Mouse (Mus musculus) heart, embryonic 14.5 days (tissue): Measurements from ENCODE around the gene Acot3. TPM values are rescaled to one million over a fixed set of nuclear protein-coding genes. Genes with fewer than 3 reads are reported as not detected.
A peak's percentile ranks its signal among the peaks of the same experiment; 100 is the strongest.
"Not testable (repeated sequence)": the region's sequence is repeated elsewhere in the genome, so short reads cannot be mapped to it uniquely, and the experiment has no call there.

Experiments
- ATAC-seq: fragments of 200-750 bp; cut with Nextera tagmentation; 2 replicates; pipeline ENCODE4 v1.8.0; 2017; ENCODE audit warnings: low read depth, moderate TSS enrichment; ENCODE audit not compliant: insufficient number of reproducible peaks, insufficient read depth, low FRiP score
- H3K27ac ChIP-seq, 2 experiments: fragments of 200-500 bp in 1 of 2; fragments of 300-500 bp in 1 of 2; sonication (generic) in 1 of 2; replicated peaks in 1 of 2; 2 replicates each; pipeline ENCODE4 v1.5.1; 2012 to 2014; ENCODE audit warnings: low read depth in 2 of 2, low read length in 2 of 2, control low read depth in 1 of 2, mild to moderate bottlenecking in 1 of 2, mixed read lengths in 1 of 2; ENCODE audit not compliant: control insufficient read depth in 1 of 2, insufficient read depth in 1 of 2
- H3K27me3 ChIP-seq: fragments of 300-500 bp; sonication (generic); 2 replicates; pipeline ENCODE4 v1.6.1; 2014; ENCODE audit warnings: mild to moderate bottlenecking, low read length, control low read depth; ENCODE audit not compliant: control insufficient read depth, insufficient read depth
- H3K36me3 ChIP-seq: fragments of 300-500 bp; sonication (generic); 2 replicates; pipeline ENCODE4 v1.6.1; 2014; ENCODE audit warnings: mild to moderate bottlenecking, control low read depth, low read length, mixed read lengths; ENCODE audit not compliant: control insufficient read depth, insufficient read depth
- H3K4me1 ChIP-seq, 2 experiments: fragments of 200-500 bp in 1 of 2; fragments of 300-500 bp in 1 of 2; sonication (generic) in 1 of 2; 2 replicates each; pipeline ENCODE4 v1.6.1; 2012 to 2014; ENCODE audit warnings: low read length in 2 of 2, control low read depth in 1 of 2, mixed read lengths in 1 of 2; ENCODE audit not compliant: control insufficient read depth in 2 of 2, insufficient read depth in 2 of 2
- H3K4me2 ChIP-seq: fragments of 300-500 bp; sonication (generic); 2 replicates; pipeline ENCODE4 v1.6.1; 2014; ENCODE audit warnings: mild to moderate bottlenecking, low read length
- H3K4me3 ChIP-seq, 2 experiments: fragments of 200-500 bp in 1 of 2; fragments of 300-500 bp in 1 of 2; sonication (generic) in 1 of 2; 2 replicates each; pipeline ENCODE4 v1.5.1; 2012 to 2014; ENCODE audit warnings: low read length in 2 of 2, mild to moderate bottlenecking in 2 of 2, control low read depth in 1 of 2, low read depth in 1 of 2, moderate library complexity in 1 of 2; ENCODE audit not compliant: control insufficient read depth in 1 of 2, insufficient read depth in 1 of 2
- H3K9ac ChIP-seq: fragments of 300-500 bp; sonication (generic); 2 replicates; pipeline ENCODE4 v1.6.1; 2014; ENCODE audit warnings: mild to moderate bottlenecking, low read length
- H3K9me3 ChIP-seq: fragments of 300-500 bp; sonication (generic); 2 replicates; pipeline ENCODE4 v1.6.1; 2016; ENCODE audit warnings: low read length, control low read depth; ENCODE audit not compliant: control insufficient read depth
- WGBS: fragments of 180-500 bp; shearing (Covaris S2); extraction: QIAGEN DNeasy Blood & Tissue Kit; methylation state at CpG from one replicate; pipeline ENCODE4 v1.1.7; 2014; 5-methylcytosine and 5-hydroxymethylcytosine counted together
- polyA plus RNA-seq: library from polyadenylated mRNA; unstranded; fragments of >200 nt; fragmentation: Nextera tagmentation; extraction: Ambion mirVana; gene quantifications from 2 replicates; pipeline ENCODE4 v1.2.1, GENCODE M21; 2014

Gene Acot3
- polyA plus RNA-seq, 1 experiment from 2014 or later: 0.72 TPM

DNA sequence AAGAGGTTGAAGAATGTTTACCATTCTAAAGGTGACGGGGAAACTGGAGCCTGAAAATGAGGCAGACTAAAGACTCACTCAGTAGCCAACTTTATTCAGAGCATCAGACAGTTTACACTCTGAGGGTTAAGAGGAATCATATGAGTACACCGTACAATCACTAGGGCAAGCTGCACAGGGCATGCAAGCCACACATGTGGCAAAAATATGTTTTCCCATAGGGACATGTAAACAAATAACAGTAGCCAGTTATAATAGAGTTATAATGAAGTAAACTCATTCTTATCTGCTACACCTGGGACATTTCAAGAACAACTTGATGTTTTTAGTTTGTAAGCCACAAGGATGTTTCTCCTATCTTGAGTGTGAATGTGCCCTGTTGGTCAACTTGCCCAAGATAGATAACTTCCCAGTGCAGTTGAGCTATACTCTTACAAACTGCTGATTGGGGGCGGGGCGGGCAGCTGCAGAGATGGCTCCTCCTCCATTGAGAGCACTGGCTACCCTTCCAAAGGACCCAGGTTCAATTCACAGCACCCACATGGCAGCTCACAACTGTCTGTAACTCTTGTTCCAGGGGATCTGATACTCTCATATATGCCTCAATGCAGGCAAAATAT lies 25.5 kb downstream of the Acot3 start:
- 80% methylated on average over 4 of the region's 4 CpGs for WGBS
- no peak for ATAC-seq

DNA sequence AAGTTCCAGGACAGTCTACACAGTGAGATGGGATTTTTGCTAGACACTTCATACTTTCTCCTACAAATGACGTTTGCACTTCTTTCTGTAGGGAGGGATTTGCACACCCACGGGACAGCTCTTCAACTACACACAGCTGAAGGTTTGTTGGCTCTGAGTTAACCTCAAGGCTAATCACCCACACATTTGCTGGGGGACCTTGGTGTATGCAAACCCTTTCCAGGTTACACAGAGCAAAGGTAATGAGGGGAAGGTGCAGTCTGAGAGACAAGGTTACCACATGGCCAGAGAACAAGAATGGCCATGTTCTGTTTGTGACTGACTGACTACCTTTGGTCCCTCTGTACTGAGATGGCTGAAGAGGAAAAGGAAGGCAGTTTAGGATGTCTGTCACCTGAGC lies 31.9 kb downstream of the Acot3 start:
- no peaks in the 10 kb centered on the region for H3K4me1 ChIP-seq
- H3K9ac ChIP-seq: no peak overlapping the region
- H3K36me3 ChIP-seq: no peaks in the 10 kb centered on the region
- H3K9me3 ChIP-seq: peaks cover 7% of the 10 kb centered on the region; the same call in 1 of the 2 replicates
- no peaks in the 10 kb centered on the region for H3K27me3 ChIP-seq
- H3K4me2 ChIP-seq: no peak overlapping the region
- no peak overlapping the region for H3K4me3 ChIP-seq
- ATAC-seq: no peak
- H3K27ac ChIP-seq: no peak overlapping the region
- 79% methylated on average over 2 of the region's 2 CpGs for whole genome bisulfite sequencing

More for the DNA sequence above, 25.5 kb downstream of the Acot3 start:
- Histone ChIP-seq H3K27ac (no peak overlapping the region), H3K4me1 (no peaks in the 10 kb centered on the region), H3K4me2 (no peak overlapping the region), H3K4me3 (no peak overlapping the region), H3K9ac (no peak overlapping the region), H3K27me3 (no peaks in the 10 kb centered on the region), H3K36me3 (no peaks in the 10 kb centered on the region), H3K9me3 (no peaks in the 10 kb centered on the region)

DNA sequence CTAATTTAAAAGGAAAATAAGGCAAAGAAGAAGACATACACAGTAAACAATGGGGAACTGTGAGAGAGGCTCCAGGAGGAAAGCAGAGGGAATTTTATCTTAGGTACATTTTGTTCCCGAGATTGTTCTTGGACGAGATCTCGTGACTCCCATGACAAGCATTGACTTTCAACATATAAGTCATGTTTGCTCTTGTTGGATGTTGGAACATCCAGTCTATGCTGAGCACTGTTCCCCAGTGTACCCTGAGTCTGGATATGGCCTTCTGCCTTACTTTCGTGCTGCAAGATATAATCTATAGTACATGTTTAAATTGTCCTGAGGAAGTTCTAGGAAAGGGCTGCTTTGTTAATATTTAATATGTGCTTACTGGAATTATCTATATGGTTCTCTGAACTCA lies 32.6 kb downstream of the Acot3 start:
- no peak overlapping the region for H3K4me2 ChIP-seq
- no peaks in the 10 kb centered on the region for H3K36me3 ChIP-seq
- H3K9ac ChIP-seq: no peak overlapping the region
- H3K9me3 ChIP-seq: peaks cover 7% of the 10 kb centered on the region; the same call in 1 of the 2 replicates
- 60% methylated on average over 4 of the region's 4 CpGs for WGBS
- no peaks in the 10 kb centered on the region for H3K4me1 ChIP-seq
- H3K4me3 ChIP-seq: no peak overlapping the region
- no peak overlapping the region for H3K27ac ChIP-seq
- H3K27me3 ChIP-seq: no peaks in the 10 kb centered on the region
- no peak for ATAC-seq

DNA sequence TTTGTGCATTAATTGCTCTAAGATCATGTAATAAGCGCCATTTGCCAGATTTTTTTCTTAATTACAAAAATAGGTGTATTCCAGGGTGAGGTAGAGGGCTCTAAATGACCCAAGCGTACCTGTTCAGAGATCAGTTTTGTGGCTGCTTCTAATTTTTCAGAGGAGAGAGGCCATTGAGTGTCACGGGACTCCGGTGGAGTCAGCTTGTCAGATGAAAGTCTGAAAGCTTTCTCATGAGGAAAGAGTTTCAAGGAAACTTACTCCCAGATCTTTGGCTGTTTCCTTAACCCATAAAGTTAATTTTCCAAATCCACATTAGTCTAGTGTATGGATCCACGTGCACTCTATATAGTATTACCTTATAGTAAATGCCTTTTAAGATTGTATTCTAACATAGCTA lies 42.7 kb downstream of the Acot3 start:
- H3K9ac ChIP-seq, H3K4me2 ChIP-seq, ATAC-seq, H3K4me3 ChIP-seq, H3K4me1 ChIP-seq, H3K27ac ChIP-seq, H3K36me3 ChIP-seq, H3K27me3 ChIP-seq: not testable (repeated sequence)
- 79% methylated on average over 5 of the region's 5 CpGs for WGBS
- H3K9me3 ChIP-seq: peaks cover 13% of the 10 kb centered on the region; the same call in 1 of the 2 replicates

DNA sequence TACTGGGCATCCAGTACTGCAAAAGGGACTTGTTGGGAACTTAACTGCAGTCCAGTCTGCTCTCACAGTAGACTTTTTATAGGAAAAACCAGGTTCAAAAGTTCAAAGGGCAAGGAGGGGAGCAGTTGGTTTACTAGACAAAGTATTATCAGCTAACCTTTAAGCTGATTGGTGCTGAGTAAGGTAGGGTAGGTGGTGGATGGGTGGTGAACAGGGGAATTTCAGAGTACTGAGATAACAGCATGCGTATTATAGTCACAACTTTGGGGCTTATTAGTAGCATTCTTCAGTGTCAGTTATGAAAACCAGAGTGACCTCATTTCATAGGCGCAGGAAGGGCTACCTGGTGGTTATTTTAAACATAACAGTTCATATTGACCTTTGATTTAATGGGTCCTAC lies 47.7 kb downstream of the Acot3 start:
- 0 out of 4 replicates have a peak, but pooled peaks cover 0 to 3% of the 10 kb centered on the region in 2 experiments for H3K4me1 ChIP-seq
- no peaks in the 10 kb centered on the region for H3K27me3 ChIP-seq
- H3K4me2 ChIP-seq: no peak overlapping the region
- no peak overlapping the region for H3K27ac ChIP-seq
- 0 out of 2 replicates have a peak, but pooled peaks cover 2% of the 10 kb centered on the region for H3K9me3 ChIP-seq
- H3K4me3 ChIP-seq: no peak overlapping the region
- H3K9ac ChIP-seq: no peak overlapping the region
- H3K36me3 ChIP-seq: no peaks in the 10 kb centered on the region
- WGBS: 87% methylated on average over 2 of the region's 2 CpGs
- ATAC-seq: no peak

DNA sequence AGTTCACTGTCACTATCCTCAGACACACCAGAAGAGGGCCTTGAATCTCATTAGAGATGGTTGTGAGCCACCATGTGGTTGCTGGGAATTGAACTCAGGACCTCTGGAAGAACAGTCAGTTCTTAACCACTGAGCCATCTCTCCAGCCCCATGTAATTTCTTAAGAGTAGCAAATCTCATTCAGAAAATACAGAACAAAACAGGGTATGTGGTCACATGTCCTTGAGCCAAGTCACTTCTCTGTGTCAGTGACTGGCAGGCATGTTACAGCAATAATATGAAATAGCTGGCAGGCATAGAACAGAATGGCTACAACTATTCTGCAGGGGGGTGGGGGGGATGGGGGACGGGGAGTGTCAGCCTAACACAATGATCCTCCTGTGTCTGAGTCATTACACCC lies 48.1 kb downstream of the Acot3 start:
- Histone ChIP-seq H3K9me3 (0 out of 2 replicates have a peak, but pooled peaks cover 2% of the 10 kb centered on the region), H3K9ac (no peak overlapping the region), H3K4me1 (0 out of 4 replicates have a peak, but pooled peaks cover 0 to 3% of the 10 kb centered on the region in 2 experiments), H3K27me3 (no peaks in the 10 kb centered on the region), H3K4me3 (no peak overlapping the region), H3K4me2 (peak overlapping the region; percentile 83), H3K27ac (no peak overlapping the region), H3K36me3 (no peaks in the 10 kb centered on the region)
- no peak for ATAC-seq
- WGBS: 84% methylated on average over 1 of the region's 1 CpGs

DNA sequence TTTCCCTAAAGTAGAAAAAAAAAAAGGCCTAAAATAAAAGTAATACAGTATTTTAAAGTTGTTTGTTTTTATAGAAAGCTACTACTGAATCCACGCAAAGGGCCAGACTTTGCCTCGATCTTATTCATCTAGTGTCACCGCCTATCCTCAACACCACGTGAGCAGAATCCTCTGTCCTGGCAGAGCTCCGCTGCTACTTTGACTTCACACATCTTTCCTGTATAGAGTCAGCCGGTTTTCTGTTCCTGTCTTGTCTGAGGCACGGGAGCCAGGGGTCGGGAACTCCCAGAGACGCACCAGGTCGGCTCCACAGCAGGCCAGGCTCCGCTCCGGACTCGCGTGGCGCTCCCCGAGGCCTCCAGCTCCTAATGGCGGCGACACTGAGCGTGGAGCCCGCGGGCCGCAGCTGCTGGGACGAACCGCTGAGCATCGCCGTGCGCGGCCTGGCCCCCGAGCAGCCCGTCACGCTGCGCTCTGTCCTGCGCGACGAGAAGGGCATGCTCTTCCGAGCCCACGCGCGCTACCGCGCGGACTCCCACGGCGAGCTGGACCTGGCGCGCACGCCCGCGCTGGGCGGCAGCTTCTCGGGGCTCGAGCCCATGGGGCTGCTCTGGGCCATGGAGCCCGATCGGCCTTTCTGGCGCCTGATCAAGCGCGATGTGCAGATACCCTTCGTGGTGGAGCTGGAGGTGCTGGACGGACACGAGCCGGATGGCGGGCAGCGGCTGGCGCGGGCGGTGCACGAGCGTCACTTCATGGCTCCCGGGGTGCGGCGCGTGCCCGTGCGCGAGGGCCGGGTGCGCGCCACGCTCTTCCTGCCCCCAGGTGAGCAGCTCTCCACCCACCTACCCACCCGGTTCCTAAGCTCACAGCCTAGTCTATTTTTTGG lies 48.9 kb downstream of the Acot3 start, which contains the start of gene Acot6:
Acot6 (plus strand) TSS at position 51 of the 889 bp plus-strand sequence.
- not testable (repeated sequence) for H3K4me1 ChIP-seq, H3K27ac ChIP-seq, H3K36me3 ChIP-seq, H3K27me3 ChIP-seq, H3K9me3 ChIP-seq
- peak within 1 kb of the TSS; percentile 54 to 65 for H3K4me3 ChIP-seq
- peak within 1 kb of the TSS; percentile 83 for H3K4me2 ChIP-seq
- under 1% methylated on average over 71 of the region's 80 CpGs for WGBS
- ATAC-seq: peak; percentile 43; the same call in 1 of the 2 replicates
- peak within 1 kb of the TSS; percentile 74 for H3K9ac ChIP-seq
